Mouse (Mus musculus): ENCODE measurements at regions not wholly inside any gene's neighbourhood (a gene's known extent, or its start where the extent isn't known, plus 50 kb on each side); places are given as distances from the start of the nearest gene placed in this dataset.

DNA sequence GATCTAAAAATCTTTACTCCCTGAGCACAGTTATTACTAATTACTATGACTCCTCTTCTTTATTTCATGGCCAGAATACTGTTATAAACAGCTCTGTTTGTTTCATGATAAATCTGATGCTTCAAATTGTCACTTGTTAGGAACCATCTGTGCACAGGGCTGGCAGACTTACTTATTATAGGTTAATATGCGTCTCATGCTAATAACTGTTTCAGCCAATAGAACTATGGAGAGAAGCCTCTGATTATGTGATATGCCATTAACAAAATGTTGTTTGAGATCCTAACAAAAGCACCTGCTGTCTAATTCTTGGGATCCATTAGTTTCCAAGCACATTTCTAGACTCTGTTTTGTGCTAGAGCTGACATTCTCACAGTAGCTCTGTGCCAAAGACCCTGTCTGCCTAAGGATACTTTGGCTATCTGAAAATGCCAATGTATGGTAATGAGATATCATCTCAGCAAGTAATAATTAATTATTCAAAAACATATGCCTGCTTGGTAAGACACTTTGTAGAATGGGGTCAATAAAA lies 318.1 kb downstream of the Grb14 start:
- in situ Hi-C loops (cut with MboI, MseI), result no loop called here

DNA sequence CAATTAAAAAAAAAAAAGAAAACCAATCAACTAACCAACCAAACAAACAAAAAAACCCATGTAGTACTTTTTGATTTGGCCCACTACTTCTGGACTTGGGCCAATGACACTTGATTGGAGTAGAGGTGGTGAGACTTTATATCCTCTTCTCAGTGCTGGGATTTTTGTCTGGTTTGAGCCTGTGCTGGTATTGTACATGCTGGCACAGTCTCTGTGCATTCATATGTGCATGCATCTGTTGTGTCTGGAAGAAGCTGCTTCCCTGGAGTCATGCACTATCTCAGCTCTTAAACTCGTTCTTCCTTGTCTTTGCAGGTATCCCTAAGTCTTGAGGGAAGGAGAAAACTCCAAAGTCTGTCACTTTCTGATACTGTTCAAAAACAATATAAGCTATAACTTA lies 328.8 kb downstream of the Grb14 start:
- in situ Hi-C loops (cut with MboI, MseI), result no loop called here

DNA sequence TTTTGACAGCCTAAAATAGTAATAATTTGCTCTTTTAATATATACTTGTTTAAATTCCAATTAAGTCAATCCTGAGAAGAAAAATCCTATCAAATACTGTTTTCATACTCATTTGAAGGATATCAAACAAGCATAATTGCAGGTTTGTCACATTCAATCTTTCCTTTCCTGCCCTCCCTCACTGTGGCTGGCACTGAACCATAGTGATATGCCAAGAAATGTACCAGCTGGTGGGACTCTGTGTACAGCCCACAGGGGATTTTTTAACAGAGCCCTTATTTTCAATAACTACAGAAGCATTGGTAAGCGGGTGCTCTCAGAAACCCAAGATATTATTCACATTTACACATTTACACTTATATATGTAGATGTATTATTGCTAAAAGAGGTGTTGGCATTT lies 333.3 kb downstream of the Grb14 start:
- in situ Hi-C loops (cut with MboI, MseI), result no loop called here

DNA sequence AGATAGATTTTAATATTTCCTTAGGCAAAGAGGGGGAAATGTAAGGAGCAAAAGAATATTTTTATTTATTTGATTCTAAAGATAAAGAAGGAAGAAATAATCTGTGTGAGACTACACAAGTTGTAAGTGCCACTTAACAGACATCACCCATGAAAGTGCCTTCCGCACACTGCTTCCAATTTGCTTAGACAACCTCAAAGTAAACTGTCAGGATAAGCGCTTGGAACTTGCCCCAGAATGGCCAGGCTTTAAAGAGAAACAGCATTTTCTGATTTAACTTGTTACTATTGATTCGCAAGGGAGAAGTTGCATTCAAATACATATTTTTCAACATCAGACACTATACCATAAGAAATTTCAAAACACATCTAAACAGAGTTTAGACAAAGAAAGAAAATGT lies 333.8 kb downstream of the Grb14 start:
- in situ Hi-C loops (cut with MboI, MseI), result no loop called here

DNA sequence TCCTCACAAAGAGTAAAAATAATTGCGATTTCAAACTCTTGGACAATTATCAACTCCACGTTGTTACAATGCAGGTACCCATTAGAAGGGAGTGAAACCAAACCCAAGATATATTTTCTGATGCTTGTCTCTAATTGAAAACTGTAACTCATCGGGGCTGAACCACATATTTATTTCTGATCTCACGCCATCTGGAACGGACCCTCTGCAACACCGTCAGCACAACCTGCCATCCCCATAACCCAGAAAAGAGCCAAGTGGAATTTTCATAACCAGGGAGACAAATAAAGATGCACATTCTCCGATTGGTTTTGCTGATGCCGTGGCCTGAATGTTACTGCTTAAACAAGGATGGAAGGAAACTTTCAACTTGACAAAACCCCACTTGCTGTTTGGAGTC lies 338.0 kb downstream of the Grb14 start:
- in situ Hi-C loops (cut with MboI, MseI), result no loop called here

DNA sequence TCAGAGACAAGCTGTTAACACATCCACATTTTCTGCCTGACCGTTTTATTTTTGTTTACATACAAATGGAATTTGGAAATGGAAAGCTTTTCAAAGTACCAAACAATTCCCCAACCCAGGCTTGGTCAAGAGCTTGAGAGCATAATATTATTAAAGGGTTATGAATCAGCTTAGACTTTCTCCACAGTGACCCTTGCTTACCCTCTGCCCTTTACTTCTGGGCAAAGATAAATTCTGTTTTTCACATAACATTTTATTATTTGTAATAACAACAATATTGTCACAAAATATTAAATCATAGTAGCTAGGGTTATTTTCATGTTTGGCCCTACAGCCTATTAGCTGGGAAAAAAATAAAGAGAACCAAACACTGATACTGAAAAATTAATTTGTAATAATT lies 375.2 kb downstream of the Grb14 start:
- in situ Hi-C loops (cut with MboI, MseI), result no loop called here

DNA sequence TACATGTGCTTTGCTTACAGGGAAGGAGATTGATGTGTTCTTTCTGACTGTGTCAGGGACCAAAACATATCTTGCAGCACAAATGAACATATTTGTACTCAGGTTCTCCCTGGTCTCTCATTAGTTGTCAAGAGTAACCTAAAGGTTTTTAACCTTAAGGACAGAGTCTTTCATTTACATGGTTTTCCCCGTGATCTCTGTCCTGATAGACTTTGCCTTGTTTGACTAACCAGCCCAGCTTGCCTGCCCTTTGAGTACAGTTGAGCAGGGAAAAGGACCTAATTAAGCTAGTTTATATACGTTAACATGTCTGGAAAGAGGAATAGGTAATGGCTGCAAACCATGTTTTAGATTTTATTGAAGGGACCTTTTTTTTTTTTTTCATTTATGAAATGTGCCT lies 407.9 kb downstream of the Grb14 start:
- in situ Hi-C loops (cut with MboI, MseI), result no loop called here

DNA sequence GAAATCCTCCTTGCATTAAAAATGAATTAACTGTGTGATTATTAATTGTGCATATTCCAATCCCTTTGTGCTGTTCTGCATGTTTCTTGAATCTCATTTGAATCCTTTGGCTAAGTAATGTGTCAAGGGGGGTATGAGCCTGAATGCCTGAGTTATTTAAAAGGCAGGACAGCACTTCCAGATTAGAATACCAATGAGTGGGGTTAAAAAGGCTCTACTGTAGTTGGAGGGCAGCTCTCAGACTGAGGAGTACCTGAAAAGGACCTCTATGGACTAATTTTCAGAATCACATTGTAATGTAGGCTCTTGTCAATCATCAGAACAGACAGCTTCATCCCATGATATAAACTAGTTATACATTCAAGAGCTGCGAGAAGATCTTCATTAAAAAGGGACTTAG lies 417.9 kb downstream of the Grb14 start:
- in situ Hi-C loops (cut with MboI, MseI), result no loop called here

DNA sequence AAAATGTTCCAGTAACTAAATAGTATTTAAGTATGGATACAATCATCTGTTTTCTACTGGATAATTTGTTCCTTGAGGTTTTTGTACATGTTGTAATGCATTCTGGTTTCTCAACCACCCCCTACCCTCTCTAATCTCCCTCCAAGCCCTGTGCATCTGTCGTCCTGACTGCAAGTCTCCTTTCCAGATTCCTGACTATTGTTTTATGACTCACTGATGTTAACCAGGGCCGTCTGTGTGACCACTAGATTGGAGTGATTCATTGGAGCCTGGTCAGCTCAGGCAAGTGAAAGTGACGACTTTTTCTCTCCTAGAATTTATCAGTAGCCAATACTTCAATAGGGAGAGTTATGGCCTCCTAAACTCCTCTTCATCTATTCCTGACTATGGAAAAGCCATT lies 442.5 kb downstream of the Grb14 start:
- in situ Hi-C loops (cut with MboI, MseI), result no loop called here

DNA sequence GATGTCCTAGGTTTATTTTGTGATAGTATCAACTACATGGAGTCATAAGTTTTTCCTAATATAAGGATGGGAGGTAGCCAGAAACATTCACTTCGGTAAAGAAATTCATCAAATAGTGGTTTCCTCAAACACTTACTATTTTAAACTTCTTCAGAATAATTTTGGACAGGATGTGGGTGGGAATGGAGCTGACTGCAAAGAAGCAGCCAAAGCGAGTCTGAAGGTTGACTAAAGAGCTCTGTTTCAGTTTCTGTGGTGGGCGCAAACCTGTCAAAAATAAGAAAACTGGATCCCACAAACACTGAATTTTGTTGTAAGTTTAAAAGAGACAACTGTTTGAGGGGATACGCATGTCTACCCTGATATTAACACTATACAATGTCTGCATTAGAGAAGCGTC lies 438.2 kb upstream of the Fign start:
- in situ Hi-C loops (cut with MboI, MseI), result loop anchor here (25.0 kb wide), 1 partner anchor 1226 kb away; no protein-coding TSS in a partner anchor

DNA sequence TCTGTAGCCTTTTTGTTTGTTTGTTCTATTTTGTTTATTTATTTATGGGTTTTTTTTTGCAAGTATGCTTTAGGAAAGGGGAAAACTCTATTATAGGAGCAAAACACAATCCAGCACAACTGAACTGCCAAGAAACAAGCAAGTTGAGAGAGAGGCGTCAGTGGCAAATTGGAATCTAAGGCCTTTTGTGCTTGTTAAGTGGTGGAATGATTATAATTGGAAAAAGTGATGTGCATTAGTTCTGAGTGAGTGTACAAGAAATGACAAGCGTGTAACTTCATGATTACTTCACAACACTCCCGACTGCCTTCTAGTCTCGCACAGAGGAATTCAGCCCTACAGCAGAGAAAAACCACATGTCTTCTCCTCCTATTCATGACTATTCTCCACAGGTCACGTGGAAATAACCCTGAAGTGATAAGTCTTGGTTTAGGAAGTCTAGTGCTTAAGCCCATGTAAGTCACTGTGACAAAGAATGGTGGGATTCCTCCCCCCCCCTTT lies 437.6 kb upstream of the Fign start:
- in situ Hi-C loops (cut with MboI, MseI), result loop anchor here (25.0 kb wide), 1 partner anchor 1227 kb away; no protein-coding TSS in a partner anchor

DNA sequence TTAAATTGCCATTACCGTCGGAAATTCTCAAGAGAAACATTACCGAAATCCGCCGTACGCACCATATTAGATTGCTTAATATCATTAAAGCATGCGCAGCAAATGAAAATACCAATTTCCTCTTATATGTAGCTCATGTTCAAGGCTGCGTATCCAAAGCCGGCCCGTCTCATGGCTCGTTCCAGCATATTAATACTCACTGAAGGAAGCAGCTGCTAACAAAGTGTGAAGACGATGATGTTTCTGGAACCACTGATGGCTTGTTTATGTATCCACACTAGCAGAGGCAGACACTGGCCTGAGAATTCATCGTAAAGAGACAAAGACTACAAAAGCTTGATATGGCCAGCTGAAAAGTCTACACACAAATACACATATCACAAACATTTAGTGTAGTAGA lies 437.0 kb upstream of the Fign start:
- in situ Hi-C loops (cut with MboI, MseI), result loop anchor here (25.0 kb wide), 1 partner anchor 1227 kb away; no protein-coding TSS in a partner anchor

DNA sequence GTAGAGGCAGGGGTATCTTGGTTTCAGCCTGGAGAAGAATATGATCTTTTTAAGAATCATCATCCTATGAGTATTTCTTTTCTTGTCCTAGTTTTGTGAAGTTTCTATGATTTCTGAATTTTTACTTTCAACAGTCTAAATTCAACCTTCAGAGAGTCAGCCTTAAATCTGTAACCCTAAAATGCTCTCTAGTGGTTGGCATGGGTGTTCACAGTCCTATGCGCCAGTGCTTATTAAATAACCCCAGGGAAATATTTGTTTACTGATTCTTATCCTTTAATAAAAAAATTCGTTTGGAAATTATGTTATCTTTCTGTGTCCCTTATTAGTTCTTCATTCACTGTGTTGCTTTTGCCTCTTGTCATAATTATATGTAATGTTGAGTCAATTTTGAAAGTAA lies 436.5 kb upstream of the Fign start:
- in situ Hi-C loops (cut with MboI, MseI), result loop anchor here (25.0 kb wide), 1 partner anchor 1228 kb away; no protein-coding TSS in a partner anchor

DNA sequence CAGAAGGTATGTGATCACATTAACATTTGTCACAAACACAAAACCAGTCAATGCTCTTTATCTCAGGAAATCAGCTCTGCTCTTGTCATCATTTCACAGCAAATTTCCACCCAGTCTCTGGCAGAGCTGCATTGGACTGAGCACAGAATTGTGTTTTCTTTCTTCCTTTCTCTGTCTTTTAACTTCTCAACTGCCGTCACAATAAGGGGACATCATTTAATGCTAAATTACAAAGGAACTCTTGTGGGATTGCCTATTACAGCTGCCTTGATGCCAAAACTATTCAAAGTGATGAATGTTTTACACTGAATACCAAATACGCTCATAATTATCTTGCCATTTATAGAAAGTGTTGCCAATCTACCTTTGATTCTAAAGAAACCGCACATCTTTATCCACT lies 424.9 kb upstream of the Fign start:
- in situ Hi-C loops (cut with MboI, MseI), result no loop called here

DNA sequence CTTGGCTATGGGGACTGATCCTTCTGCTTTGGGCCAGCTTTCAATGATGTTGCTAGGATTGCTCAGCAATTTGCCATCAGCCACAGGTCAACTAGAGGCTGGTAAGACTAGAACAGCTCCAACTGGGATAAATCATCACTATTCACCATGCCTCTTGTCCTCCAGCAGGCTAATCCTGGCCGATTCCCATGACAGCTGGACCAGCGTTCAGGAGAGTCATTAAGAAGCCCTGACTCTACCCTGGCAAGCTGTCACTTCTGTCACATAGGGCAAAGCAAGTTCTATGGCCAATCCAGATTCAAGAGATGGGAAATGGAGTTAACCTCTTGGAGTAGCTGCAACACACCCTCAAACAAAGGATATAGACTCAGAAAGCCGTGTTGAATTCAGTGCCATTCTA lies 424.4 kb upstream of the Fign start:
- in situ Hi-C loops (cut with MboI, MseI), result no loop called here

DNA sequence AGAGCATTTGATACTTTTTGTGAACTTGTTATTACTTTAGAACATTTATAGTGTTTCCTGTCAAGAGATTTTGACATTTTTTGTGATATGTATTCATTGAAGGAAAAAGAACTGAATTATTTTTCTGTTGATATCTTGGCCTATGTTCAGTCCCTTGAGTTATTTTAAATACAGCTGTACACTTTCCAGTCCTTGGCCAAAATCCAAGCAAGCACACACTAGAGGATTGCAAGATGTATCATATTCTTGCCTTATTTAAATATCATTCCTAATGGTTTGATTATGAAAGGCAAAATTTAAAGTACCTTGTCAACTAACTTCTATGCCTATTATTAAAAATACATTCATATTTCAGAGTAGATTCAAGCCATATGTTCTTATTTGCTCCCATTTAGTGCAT lies 397.9 kb upstream of the Fign start:
- in situ Hi-C loops (cut with MboI, MseI), result no loop called here

DNA sequence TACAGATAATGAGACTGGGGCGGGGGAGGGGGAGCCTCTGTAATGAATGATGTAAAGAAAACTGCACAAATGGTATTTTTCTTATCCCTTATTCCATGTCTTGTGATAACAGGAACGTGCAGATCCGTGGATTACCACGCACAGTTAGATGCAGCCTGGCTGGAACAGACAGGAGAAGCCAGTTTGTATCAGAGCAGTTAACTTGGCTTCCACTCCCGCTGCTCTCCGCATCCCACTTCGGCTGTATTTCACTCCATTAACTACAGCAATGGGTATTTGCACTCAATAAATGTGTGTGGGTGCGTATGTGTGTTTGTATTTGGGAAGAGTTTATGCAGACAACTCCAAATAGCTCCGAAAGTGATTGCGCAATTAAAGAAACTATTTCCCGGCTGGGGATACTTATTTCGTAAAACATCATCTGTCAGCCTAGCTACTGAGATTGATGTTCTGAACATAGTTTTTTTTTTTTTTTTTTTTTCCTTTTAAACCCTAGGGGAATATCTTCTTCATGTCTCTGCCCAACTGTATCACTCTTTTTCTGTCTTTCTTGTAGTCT lies 368.7 kb upstream of the Fign start:
- in situ Hi-C loops (cut with MboI, MseI), result no loop called here

DNA sequence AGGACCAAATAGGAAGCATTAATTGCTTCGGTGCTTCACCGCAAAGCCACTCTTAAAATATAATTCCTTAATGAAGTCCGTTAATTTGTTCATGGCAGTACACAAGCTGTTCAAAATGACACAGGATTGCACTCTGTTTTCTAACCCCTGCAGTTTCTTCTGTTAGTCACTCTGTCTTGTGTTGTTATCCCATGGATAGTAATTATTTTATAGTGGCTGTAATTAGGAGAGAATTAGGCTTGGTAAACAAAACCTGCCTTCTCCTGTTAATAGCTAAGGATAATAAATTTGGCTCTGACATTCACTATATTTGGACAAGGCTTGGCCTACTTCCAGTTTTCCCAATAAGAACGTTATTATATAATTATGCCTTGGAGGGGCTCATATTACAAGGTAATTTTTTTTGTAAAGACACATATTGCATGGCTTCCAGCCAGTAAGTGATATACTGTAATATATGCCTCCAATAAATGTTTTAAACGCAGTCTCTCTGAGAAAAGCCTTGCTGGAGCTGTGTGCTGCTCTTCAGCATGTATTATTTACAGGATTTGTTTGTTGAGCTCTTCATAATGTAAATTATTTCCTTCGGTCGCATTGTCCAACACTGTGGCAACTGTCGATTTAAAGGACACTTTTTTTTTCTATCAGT lies 364.8 kb upstream of the Fign start:
- in situ Hi-C loops (cut with MboI, MseI), result no loop called here

DNA sequence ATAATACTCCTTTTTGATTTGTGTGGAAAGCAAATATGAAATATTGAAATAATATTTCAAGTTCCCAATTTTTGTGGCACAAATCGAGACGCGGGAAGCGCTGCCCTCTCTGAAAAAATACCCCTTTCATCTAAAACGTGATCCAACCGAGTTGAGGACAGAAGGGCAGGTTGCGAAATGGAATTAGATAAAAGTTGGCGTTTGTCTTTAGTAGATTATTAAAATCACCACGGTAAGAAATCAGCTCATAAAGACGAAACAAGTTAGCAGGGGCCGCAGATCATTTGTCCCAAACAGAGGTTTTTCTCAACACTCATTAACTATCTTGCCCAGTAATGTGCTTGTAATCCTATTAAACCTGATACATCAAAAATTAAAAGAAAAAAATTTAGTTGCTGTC lies 364.2 kb upstream of the Fign start:
- in situ Hi-C loops (cut with MboI, MseI), result no loop called here

DNA sequence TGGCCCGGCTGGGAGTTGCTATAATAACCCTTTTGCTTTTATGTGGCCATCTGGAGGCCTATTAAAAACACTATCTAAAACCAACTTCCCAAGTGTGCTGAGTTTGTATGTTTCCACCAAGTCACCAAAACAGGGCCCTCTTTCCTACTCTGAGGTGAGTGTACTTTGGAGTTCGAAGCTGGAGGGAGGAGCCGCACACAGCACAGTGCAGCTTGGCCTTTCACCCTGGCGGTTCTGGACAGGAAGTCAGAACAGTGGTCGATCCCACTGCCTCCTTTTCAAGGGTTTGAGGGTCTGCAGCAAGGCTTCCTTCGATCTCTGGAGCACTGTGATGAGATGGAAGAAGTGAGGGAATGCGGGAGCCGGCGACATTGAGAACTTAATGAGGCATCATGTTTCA lies 363.8 kb upstream of the Fign start:
- in situ Hi-C loops (cut with MboI, MseI), result no loop called here

DNA sequence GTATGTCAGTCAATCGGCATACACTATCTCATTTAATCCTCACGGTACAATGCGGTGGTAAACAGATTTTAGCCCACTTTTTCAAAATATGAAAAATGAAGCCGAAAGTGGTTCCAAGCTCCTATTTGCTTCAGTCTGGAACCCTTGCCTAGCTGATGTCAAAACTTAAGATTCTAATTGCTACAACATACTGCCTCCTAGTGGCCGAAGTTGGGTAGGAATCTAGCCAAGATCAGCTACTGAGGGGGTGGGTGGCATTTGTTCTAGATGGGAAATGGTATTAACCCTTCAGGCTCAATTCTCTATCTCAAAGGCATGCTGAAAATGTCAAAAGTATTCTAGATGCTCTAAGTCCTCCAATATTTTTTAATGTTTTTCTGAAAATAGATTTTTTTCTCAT lies 360.3 kb upstream of the Fign start:
- in situ Hi-C loops (cut with MboI, MseI), result no loop called here

DNA sequence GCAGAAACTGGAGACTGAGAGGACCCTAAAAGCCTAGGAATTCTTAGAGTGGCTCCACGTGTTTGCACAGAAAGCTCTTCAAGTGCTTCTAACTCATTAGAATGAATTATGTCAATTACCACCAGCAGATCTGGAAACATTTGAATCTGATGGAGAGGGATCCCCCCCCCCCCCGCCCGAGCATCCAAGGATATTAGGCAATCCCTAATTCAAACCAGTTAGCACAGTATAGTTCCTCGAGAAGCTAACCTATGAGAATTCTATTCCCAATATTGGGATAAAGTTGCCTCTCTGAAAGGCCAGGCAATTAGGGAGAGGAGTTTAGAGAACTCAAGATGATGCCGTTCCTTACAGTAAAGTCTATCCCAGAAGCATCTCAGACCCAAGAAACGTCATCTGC lies 354.9 kb upstream of the Fign start:
- in situ Hi-C loops (cut with MboI, MseI), result no loop called here

DNA sequence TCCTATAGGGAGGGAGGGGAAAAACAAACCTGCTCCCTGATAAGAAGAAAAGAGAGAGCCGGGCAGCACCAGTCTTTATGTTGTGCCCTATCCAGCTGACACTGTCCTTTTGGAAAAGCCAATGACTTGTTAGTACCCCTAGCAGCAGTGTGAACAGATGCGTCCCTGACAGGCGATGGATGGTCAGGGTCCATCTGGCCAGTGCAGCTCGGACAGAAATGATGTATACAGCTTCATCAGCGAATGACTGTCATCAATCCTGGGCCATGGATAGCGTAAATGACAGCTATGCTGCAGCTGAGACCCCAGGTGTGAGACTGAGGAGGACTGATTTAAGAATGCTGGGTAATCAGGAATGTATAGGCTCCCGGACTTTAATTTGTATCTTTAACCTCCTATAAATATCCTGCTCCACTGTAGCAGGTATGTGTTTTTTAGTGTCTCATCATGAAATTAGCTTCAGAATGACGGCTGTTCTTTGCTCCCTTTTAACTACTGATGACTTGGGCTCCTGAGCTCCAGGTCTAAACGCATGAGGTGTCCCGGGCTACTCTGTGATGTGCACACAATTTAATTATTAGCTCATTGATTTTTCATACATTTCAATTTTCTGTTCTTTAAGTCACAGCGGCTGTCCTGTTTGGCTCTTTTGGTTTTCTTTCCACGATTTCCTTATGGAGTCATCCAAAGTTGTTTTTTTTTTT lies 353.9 kb upstream of the Fign start:
- in situ Hi-C loops (cut with MboI, MseI), result no loop called here

All from T-helper 2 cell (primary cell).